Mouse (Mus musculus) liver, postnatal 0 days (tissue): ENCODE measurements at regions not wholly inside any gene's neighbourhood (a gene's known extent, or its start where the extent isn't known, plus 50 kb on each side); places are given as distances from the start of the nearest gene placed in this dataset.

ENCODE experiments used
- CTCF ChIP-seq: sonication (generic); IDR thresholded peaks from 2 replicates; pipeline ENCODE4 v1.5.1; 2016; ENCODE audit warnings: antibody characterized with exemption, low read depth
- EP300 ChIP-seq: IDR thresholded peaks from 2 replicates; pipeline ENCODE4 v1.6.1; 2016; ENCODE audit warnings: antibody characterized with exemption, low read depth, mild to moderate bottlenecking

- no peak for TF ChIP-seq EP300
- no peak for TF ChIP-seq CTCF
Measured at GRCm38 (mm10) chr11:117571858-117572257, 82.2 kb upstream of the Tnrc6c start.
